Mouse (Mus musculus) layer of hippocampus, adult 2 months (tissue): Measurements from ENCODE around the gene Tmem147. TPM values are rescaled to one million over a fixed set of nuclear protein-coding genes. Genes with fewer than 3 reads are reported as not detected.
"Not testable (repeated sequence)": the region's sequence is repeated elsewhere in the genome, so short reads cannot be mapped to it uniquely, and the experiment has no call there.

Source experiments
- DNase-seq, 2 experiments: peaks; one replicate each; pipeline ENCODE4 v3.0.0; 2022; ENCODE audit warnings: low spot score in 2 of 2
- H3K27ac ChIP-seq: fragments of 200-600 bp; 2 replicates; pipeline ENCODE4 v1.8.1; 2022
- H3K4me3 ChIP-seq: fragments of 200-600 bp; 2 replicates; pipeline ENCODE4 v1.8.1; 2022; ENCODE audit warnings: mild to moderate bottlenecking
- CTCF ChIP-seq: fragments of 200-600 bp; conservative IDR thresholded peaks from 2 replicates; pipeline ENCODE4 v1.8.1; 2022; ENCODE audit warnings: antibody characterized with exemption, mild to moderate bottlenecking, moderate library complexity
- total RNA-seq, 2 experiments: library from RNA; stranded (reverse); gene quantifications; 2 replicates each; pipeline ENCODE4 v1.2.3; 2021

Tmem147 gene
- total RNA-seq, 2 experiments from 2014 or later, result 108 to 112 TPM

DNA sequence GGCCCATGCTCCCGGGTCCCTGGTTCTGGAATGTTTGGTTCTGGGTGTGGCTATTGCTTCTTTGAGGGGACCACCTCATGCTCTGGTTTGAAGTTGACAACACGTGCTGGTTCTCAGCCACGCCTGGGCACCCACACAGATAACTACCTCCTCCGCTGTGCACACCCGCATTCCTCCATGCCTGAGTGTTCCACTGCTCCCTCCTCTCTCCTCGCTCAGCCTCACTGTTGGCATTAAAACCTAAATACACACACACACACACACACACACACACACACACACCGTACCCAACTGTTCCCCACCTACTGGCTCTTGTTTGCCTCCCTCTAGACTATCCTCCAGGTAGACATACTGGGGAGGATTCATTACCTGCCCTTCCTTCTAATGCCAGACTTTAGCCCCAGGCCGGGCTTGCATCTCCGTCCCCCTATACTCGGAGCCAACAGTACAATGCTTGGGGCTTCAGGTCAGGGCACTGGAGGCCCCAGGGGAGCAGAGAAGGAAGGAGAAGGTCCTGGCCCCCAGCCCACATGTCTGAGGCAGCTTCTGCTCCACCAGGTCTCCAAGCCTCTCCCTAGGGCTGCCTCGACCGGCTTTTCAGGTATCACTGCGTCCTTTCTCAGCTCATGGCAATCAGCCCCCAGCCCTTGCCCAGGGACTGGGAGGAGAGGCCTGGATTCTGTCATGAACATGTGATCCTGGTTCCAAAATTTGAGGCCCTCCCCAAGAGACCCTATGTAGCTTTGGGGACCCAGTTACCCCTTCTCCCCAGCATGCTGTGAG is 20.7 kb upstream of the Tmem147 start:
- Histone ChIP-seq H3K27ac (no peak overlapping the region), H3K4me3 (no peak overlapping the region)
- no peak for TF ChIP-seq CTCF
- no peak for DNase-seq

DNA sequence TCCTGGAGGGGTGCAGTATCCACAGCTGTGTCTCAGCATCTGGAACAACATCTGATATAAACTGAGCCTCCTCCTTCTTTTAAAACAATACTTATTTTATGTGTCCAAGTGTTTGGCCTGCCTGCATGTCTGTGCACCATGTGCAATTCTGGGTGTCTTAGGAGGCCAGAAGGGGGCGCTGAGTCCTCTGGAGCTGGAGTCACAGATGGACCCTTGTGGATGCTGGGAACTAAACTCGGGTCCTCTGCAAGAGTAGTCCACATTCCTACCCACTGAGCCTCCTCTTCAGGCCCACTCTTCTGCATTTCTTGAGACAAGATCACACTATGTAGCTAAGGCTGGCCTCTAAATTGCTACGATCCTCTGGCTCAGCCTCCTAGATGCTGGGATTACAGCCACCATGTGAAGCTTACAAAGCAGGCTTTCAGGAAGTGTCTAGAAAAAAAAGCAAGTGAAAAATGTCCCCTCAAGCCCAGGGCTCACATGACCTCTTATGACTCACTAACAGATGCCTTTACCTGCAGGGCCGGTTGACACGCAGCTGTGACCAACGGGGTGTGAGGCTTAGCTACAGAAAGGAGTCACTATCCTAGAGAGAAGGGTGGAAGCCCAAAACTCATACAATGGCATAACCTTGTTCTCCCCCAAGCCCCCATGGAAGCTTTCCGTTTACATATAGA is 18.3 kb upstream of the Tmem147 start:
- no peak overlapping the region for H3K4me3 ChIP-seq
- H3K27ac ChIP-seq, result no peak overlapping the region
- TF ChIP-seq CTCF, result peak; percentile 31
- DNase-seq, result no peak

DNA sequence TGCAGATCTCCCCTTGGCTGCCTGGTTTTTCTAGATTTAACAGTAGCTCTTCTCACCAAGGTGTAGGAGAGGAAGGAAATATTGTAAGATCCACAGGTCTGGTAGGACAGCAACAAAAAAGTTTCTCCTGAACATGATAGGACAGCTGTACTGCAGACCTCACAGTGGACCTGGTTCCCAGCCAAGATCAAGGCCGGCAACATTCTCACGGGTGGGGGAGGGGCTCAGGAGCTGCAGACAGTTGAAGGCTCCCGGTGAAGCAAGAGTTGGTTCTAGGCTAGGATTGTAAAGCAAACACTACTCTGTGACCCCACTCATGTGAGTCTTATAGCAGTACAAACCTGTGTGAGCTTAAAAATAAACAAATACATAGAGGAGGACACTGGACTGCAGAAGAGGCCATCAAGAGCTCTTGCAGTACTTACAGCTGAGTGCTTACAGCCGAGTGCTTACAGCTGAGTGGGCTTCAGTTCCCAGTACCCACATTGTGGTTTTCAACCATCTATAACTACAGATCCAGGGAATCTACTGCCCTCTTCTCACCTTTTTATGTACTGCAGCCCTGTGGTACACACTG is 14.8 kb upstream of the Tmem147 start:
- peak; percentile 35 for TF ChIP-seq CTCF
- Histone ChIP-seq H3K4me3 (no peak overlapping the region), H3K27ac (no peak overlapping the region)
- no peak for DNase-seq

DNA sequence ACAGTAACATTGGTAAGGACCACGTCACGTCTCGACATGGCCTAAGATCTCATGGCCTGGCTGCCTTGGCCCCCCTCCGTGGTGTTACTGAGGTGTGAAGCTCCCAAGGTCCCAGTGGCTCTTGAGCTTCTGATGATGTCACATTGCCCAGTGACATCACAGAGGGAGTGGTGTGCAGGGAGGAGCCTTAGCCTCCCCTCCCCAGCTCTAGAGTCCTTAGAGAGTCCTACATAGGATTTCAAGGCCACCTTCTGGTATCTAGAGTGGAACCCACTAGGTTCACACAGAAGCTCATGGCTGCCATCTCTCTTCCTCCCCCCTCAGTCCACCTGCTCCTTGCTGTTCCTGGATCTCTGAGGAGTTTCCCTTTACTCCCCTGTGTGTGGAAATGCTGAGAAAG is 14.3 kb upstream of the Tmem147 start, which contains the start of gene Gapdhs:
Gene Gapdhs, minus strand, starts transcription at position 65 of the 400 bp plus-strand sequence.
- H3K4me3 ChIP-seq, H3K27ac ChIP-seq, DNase-seq: not testable (repeated sequence)

DNA sequence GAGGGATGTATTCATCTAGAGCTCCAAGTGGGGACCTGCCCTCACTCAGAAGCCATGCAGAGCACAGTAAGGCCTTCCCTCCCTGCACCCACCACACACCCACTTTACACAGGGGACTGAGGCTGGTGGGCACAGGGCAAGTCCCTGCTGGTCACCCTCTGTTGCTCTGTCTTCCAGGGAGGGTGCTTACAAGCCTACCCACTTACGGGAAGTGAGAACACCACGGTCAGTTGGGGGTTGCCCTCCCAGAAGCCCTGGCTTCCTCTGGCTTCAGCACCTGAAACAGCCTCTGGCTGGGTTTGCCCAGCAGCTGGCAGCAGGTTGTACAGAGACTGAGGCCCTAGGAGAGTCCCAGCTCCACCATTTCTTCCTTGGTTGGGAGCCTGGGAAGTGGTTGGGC is 13.2 kb upstream of the Tmem147 start:
- DNase-seq, result not testable (repeated sequence)

DNA sequence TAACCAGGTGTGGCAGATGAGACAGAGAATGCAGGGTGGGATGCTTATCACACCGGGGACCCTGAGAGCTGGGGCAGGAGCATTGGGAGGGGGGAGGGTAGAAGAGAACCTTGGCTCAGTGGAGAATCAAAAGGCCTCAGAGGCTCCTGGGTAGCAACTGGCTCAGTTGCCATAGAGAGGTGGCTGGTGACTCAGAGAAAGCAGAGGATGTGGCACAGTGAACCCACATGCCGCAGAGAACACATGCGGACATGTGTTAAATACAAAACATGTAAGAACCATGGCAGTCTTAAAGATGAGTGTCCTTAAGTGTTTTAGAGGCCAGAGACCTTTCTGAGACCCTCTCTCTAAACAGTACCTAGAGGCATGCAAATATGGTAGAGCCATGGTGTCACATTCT is 6.9 kb upstream of the Tmem147 start:
- H3K27ac ChIP-seq, result no peak overlapping the region
- no peak for TF ChIP-seq CTCF
- H3K4me3 ChIP-seq, result no peak overlapping the region
- DNase-seq, result no peak

More for the DNA sequence above, 13.2 kb upstream of the Tmem147 start:
- H3K27ac ChIP-seq, H3K4me3 ChIP-seq: not testable (repeated sequence)

DNA sequence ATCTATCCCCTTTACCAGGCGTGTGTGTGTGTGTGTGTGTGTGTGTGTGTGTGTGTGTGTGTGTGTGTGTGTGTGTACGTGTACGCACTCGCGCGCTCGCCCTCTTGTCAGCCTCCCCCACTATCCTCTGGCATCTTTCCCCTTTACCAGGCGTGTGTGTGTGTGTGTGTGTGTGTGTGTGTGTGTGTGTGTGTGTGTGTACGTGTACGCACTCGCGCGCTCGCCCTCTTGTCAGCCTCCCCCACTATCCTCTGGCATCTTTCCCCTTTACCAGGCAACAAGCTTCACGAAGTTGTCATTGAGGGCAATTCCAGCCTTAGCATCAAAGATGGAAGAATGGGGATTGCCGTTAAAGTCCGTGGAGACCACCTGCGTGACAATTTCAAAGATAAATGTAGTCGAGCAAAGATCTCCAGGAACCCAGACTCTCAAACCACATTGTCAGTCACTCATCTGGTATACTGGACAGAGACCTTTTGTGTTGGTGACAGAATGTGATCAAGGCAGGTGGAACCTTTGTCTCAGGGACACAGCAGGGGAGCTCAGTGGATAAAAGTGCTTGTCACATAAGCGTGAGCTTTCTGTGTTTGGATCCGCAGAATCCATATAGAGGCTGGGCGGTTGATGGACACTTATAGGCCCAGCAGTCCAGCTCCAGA is 853 bp upstream of the Tmem147 start:
- DNase-seq, result not testable (repeated sequence)
- Histone ChIP-seq H3K27ac (peak overlapping the region; percentile 92; the same call in 1 of the 2 replicates), H3K4me3 (peak overlapping the region; percentile 87)

DNA sequence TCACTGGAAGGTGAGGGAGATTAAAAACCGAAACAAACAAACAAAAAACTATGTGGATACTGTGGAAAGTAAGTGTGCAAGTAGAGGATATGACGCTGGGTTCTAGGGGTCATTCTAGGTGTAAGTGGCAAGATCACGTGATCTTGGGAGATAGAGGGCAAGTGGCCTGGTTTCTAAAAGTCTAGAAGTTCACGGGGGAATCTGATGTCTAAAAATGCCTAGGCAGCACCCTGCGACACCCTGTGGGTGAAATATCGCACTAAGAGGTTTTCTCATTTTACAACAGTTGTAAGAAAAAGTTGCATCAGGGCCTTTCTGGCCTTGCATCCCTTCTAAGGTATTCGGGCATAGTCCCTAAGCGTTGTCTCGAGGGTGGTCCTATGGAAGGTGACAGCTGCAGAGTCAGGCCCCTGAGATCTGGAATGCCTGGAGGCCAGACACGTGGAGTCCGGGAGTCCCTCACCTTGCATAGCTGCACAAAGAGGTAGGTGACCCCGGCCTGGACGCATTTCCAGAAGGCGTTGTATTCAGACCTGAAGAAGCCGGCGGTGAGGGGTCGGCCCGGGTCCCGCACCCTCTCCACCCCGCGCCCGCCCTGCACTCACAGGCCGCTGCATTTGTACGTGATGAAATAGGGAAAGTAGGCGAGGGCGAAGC is 473 bp downstream of the Tmem147 start:
- Histone ChIP-seq H3K27ac (peak overlapping the region; percentile 92), H3K4me3 (peak overlapping the region; percentile 87)
- DNase-seq, result no peak
- TF ChIP-seq CTCF, result peak; percentile 17; the same call in 1 of the 2 replicates

DNA sequence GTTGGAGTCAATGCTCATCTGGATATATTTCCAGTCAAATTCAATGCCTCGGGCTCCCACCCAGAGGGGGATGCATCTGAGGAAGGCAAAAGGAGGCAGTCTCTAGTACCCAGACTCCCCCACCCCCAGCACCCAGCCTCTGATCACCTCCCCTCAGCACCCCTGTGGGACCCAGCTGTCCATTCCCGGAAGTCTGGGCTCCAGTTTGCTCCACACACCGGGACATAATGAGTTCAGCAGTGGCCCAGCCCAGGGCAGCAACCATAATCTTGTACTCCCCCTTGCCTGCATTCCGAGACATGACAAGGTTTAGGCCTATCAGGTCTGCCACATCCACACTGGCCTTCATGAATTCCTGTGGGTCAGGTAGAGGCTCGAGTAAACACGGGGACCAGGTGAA is 1.1 kb downstream of the Tmem147 start:
- TF ChIP-seq CTCF, result no peak
- Histone ChIP-seq H3K27ac (no peak overlapping the region), H3K4me3 (peak overlapping the region; percentile 87)

DNA sequence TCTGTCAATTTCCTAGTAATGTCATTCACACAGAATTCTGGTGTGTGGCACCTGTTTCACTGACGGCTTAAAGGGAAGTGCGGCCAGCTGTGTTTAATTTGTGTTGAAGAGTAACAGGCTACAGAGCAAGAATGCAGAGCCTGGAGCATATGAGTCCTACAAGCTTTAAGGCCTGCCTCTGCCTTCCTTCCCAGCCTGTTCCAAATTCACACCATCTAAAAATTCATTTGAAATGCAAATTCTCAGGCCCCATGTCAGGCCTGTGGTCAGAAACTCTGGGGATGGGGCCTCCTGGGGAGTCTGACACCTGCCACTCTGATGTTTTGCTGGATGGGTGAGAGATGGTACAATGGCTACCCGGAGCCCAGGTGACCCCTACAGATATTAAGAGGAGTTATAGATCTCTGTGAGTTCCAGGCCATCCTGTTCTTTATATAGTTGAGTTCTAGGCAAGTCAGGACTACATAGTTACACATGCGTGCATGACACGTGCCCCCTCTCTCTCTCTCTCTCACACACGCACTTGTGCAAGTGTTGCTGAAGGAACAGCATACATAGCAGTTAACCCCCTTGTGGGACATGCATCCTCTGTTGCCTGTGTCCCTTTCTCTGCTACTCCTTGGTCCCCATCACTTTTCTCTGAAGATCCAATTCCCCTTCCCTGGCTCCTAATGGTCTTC is 5.9 kb downstream of the Tmem147 start:
- Histone ChIP-seq H3K27ac (no peak overlapping the region), H3K4me3 (no peak overlapping the region)
- no peak for TF ChIP-seq CTCF
- no peak for DNase-seq

More for the DNA sequence above, 1.1 kb downstream of the Tmem147 start:
- no peak for DNase-seq

DNA sequence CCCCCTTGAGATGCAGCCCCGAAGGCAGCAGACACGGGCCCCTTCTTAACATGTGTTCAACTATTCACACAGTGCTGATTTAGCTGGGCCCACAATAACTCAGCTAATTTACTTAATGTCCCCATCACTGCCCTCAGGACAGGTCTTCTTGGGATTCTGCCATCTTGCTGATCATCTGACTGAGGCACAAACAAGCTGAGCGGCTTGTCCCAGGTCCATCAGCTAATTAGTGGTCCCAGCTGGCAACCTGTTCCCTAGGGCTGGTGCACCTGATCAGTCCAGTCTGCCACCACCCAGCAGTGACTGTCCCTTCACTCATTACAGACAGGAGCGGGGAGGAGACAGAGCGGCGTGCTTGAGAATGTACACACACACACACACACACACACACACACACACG is 8.1 kb downstream of the Tmem147 start:
- H3K27ac ChIP-seq, result no peak overlapping the region
- TF ChIP-seq CTCF, result no peak
- DNase-seq, result no peak
- no peak overlapping the region for H3K4me3 ChIP-seq

DNA sequence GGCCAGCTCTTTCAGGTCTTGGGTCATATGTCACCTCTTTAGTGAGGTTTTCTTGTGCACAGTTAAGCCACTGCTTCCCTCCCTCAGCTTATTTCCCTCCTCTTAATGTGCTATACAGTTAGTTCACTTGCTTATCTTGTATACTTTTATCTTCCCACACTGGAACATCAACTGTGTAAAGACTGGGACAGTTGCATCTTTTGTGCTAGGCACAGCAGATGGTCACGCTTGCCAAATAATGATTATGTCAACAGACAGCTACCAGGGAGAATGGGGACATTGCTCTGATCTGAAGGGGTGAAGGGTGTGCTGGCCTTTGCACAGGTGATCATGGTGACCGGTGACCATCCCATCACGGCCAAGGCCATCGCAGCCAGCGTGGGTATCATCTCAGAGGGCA is 9.7 kb downstream of the Tmem147 start:
- DNase-seq, result no peak
- no peak overlapping the region for H3K27ac ChIP-seq
- TF ChIP-seq CTCF, result no peak
- no peak overlapping the region for H3K4me3 ChIP-seq
